Mouse (Mus musculus): ENCODE results near the gene Cyp4x1. TPM values are rescaled to one million over a fixed set of nuclear protein-coding genes. Genes with fewer than 3 reads are reported as not detected.
"Not testable (repeated sequence)": the region's sequence is repeated elsewhere in the genome, so short reads cannot be mapped to it uniquely, and the experiment has no call there.

The Cyp4x1 gene
- 9.1 and 10.3 TPM in 2 replicates for polyA plus RNA-seq (2015; fragmentation: Nextera tagmentation; extraction: Ambion mirVana)

DNA sequence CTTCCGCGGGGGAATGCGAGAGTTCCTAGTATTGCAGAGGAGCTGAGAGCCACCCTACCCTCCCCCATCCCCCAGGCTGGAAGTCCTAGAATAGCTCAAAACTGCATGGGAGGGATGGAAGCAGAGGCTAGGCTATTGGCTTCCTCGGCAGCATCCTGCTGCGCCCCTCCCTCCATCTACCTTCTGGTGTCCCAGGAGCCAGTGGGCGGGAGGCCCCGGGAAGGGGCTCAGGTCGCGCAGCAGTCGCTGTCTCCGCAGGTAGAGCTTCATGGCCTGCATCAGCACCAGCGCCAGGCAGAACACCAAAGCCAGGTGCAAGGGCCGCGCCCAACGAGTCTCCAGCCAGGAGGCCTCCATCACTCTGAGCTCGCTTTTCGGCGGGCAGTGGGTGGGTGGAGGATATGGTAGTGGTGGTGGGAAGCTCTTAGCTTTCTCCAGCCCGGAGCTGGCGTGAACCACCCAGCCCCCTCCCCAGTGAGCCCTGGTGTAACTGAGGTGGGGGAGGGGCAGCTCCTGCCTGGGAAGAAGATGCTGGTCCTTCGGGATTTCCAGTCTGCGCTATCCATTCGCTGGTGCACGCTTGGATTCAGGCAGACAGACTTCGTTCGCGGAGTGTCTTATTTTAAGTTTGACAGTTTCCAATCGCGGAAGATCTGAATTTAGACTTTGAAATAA, at the start of gene Cyp4x1:
Cyp4x1 (minus strand) TSS at position 661 of the 675 bp plus-strand sequence.
- under 1% methylated on average over 29 of the region's 29 CpGs for WGBS
- H3K36me3 ChIP-seq: no peaks in the 10 kb centered on the region

DNA sequence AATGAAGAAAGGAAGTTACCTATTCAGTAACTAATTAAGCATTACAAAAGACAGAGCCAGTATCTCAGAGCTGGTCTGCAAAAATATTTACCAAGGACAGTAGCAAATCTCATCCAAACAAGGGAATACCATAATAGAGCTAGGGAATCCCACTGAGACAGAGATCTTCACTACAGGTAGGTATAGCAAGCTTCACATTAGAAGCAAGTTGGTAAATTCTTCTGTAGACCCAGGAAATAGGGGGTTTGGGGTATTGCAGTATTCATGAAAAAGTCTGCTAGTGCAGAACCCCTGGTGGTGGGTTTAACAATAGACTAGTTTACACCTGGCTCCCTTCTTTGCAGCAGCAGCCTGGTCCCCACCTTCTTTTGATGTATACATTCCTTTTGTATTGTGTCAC, 42.1 kb upstream of the Cyp4x1 start:
- not testable (repeated sequence) for H3K9me3 ChIP-seq (replicated peaks); H3K4me1 ChIP-seq; H3K36me3 ChIP-seq; H3K9ac ChIP-seq (replicated peaks); H3K27me3 ChIP-seq (replicated peaks); ATAC-seq (ENCODE audit: low FRiP score); H3K27ac ChIP-seq (replicated peaks); H3K4me2 ChIP-seq; H3K4me3 ChIP-seq (replicated peaks)

More for the DNA sequence above, at the start of gene Cyp4x1:
- peak; percentile 94 for ATAC-seq (ENCODE audit: low FRiP score)
- Histone ChIP-seq H3K9me3 (replicated peaks) (no peaks in the 10 kb centered on the region), H3K27ac (replicated peaks) (peak within 1 kb of the TSS; percentile 86), H3K27me3 (replicated peaks) (no peaks in the 10 kb centered on the region; the same call in 1 of the 2 replicates), H3K4me3 (replicated peaks) (peak within 1 kb of the TSS; percentile 54), H3K4me1 (peaks cover 11% of the 10 kb centered on the region; the same call in 1 of the 2 replicates), H3K9ac (replicated peaks) (peak within 1 kb of the TSS; percentile 65), H3K4me2 (peak within 1 kb of the TSS; percentile 75)

- no peaks in the 10 kb centered on the region for H3K9me3 ChIP-seq (replicated peaks)
- H3K27ac ChIP-seq (replicated peaks): no peak overlapping the region
- no peaks in the 10 kb centered on the region for H3K4me1 ChIP-seq
- H3K27me3 ChIP-seq (replicated peaks): no peaks in the 10 kb centered on the region
- no peak overlapping the region for H3K4me2 ChIP-seq
- H3K9ac ChIP-seq (replicated peaks): no peak overlapping the region
- no peak overlapping the region for H3K4me3 ChIP-seq (replicated peaks)
- WGBS: 91% methylated on average over 1 of the region's 1 CpGs
- no peaks in the 10 kb centered on the region for H3K36me3 ChIP-seq
- ATAC-seq (ENCODE audit: low FRiP score): no peak
These were observed 40.7 kb upstream of the Cyp4x1 start for GRCm38 (mm10) chr4:115174694-115175353.

DNA sequence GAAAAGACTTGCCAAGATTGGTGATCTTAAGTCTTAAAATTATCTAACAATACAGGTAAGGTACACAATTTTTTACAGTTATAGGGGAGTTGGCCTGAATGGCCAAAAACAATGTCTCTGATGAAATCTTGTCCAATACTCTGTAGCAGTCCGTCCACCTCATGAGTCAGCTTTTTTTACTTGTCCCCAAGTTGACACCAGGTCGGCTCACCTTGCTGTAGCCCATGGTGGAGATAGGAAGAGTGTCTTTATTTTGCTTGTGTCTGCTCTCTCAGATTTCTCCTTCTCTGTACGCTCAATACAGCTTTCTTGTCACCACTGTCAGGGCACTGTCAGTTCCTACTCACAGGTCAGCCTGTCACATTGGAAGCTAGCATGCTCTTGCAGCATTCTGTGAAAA, 24.9 kb upstream of the Cyp4x1 start:
- not testable (repeated sequence) for H3K27ac ChIP-seq (replicated peaks); H3K4me3 ChIP-seq (replicated peaks); H3K4me2 ChIP-seq; H3K9me3 ChIP-seq (replicated peaks); H3K9ac ChIP-seq (replicated peaks); ATAC-seq (ENCODE audit: low FRiP score); H3K27me3 ChIP-seq (replicated peaks); H3K36me3 ChIP-seq; H3K4me1 ChIP-seq
- WGBS: 74% methylated on average over 3 of the region's 3 CpGs

- no peak for ATAC-seq (ENCODE audit: low FRiP score)
- H3K27me3 ChIP-seq (replicated peaks): no peaks in the 10 kb centered on the region
- 96% methylated on average over 2 of the region's 2 CpGs for WGBS
- H3K4me1 ChIP-seq: no peaks in the 10 kb centered on the region
- H3K36me3 ChIP-seq: no peaks in the 10 kb centered on the region
- no peaks in the 10 kb centered on the region for H3K9me3 ChIP-seq (replicated peaks)
- H3K4me3 ChIP-seq (replicated peaks): no peak overlapping the region
- H3K9ac ChIP-seq (replicated peaks): no peak overlapping the region
- no peak overlapping the region for H3K27ac ChIP-seq (replicated peaks)
- H3K4me2 ChIP-seq: no peak overlapping the region
These were observed 20.6 kb upstream of the Cyp4x1 start for GRCm38 (mm10) chr4:115154723-115155122.

DNA sequence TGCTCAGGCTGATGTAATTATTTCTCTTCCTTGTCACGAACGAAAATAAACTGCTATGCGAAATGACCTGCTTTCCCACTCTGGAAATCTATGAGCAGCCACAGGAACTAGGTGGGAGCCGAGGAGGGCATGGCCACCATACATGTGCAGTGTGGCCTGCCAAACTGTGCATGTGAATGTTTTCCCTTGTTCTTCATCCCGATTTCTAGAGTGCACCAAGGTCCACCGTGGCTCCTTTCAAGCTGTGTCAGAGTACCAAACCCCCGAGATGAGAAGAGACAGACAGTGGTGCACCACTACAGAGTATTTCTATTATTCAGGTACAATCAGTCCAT, 182 bp upstream of the Cyp4x1 start:
- Histone ChIP-seq H3K9me3 (replicated peaks) (no peaks in the 10 kb centered on the region), H3K9ac (replicated peaks) (peak overlapping the region; percentile 65), H3K36me3 (no peaks in the 10 kb centered on the region), H3K27ac (replicated peaks) (peak overlapping the region; percentile 86), H3K27me3 (replicated peaks) (no peaks in the 10 kb centered on the region; the same call in 1 of the 2 replicates), H3K4me1 (peaks cover 11% of the 10 kb centered on the region; the same call in 1 of the 2 replicates), H3K4me3 (replicated peaks) (peak overlapping the region; percentile 54), H3K4me2 (peak overlapping the region; percentile 75)
- ATAC-seq (ENCODE audit: low FRiP score): peak; percentile 72
- WGBS: 11% methylated on average over 7 of the region's 7 CpGs

GRCm38 (mm10) chr4:115133085-115133484, 996 bp downstream of the Cyp4x1 start:
- H3K9me3 ChIP-seq (replicated peaks): no peaks in the 10 kb centered on the region
- H3K9ac ChIP-seq (replicated peaks): peak overlapping the region; percentile 65; the same call in 1 of the 2 replicates
- no peaks in the 10 kb centered on the region for H3K36me3 ChIP-seq
- H3K4me3 ChIP-seq (replicated peaks): peak overlapping the region; percentile 54
- H3K4me2 ChIP-seq: peak overlapping the region; percentile 75
- WGBS: 11% methylated on average over 5 of the region's 5 CpGs
- H3K4me1 ChIP-seq: peaks cover 11% of the 10 kb centered on the region; the same call in 1 of the 2 replicates
- no peaks in the 10 kb centered on the region; the same call in 1 of the 2 replicates for H3K27me3 ChIP-seq (replicated peaks)
- ATAC-seq (ENCODE audit: low FRiP score): 0 out of 2 replicates have a peak, but pooled peaks have one; percentile 4
- 0 out of 2 replicates have a peak overlapping the region, but pooled peaks have one; percentile 86 for H3K27ac ChIP-seq (replicated peaks)

- Histone ChIP-seq H3K27me3 (replicated peaks) (no peaks in the 10 kb centered on the region; the same call in 1 of the 2 replicates), H3K4me2 (no peak overlapping the region), H3K9ac (replicated peaks) (no peak overlapping the region), H3K9me3 (replicated peaks) (no peaks in the 10 kb centered on the region), H3K4me1 (no peaks in the 10 kb centered on the region), H3K4me3 (replicated peaks) (no peak overlapping the region), H3K27ac (replicated peaks) (no peak overlapping the region), H3K36me3 (no peaks in the 10 kb centered on the region)
- no peak for ATAC-seq (ENCODE audit: low FRiP score)
These were observed 9.4 kb downstream of the Cyp4x1 start for GRCm38 (mm10) chr4:115124713-115125112.

DNA sequence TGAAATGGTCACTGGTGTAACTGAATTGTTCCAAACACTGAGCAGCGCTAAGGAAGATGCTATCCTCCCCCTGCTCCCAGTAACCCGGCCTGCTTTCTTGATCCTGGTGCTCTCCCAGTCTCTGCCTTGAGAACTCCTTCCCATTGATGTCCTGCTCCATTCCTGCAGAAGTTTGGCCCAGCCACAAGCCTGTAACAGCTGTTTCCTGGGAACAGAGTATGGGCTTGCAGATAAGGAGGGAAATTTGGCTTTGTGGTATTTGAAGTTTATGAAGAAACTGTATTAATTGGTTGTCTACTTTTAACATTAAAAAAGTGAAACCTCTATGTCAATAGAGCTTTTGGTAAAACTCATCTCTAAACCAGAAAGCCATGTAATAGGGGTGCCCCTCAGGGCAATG, 10.6 kb downstream of the Cyp4x1 start:
- H3K9ac ChIP-seq (replicated peaks): no peak overlapping the region
- no peak overlapping the region for H3K4me2 ChIP-seq
- H3K4me3 ChIP-seq (replicated peaks): no peak overlapping the region
- H3K27me3 ChIP-seq (replicated peaks): no peaks in the 10 kb centered on the region; the same call in 1 of the 2 replicates
- 0 out of 2 replicates have a peak, but pooled peaks cover 3% of the 10 kb centered on the region for H3K36me3 ChIP-seq
- H3K4me1 ChIP-seq: no peaks in the 10 kb centered on the region
- H3K27ac ChIP-seq (replicated peaks): no peak overlapping the region
- ATAC-seq (ENCODE audit: low FRiP score): no peak
- no peaks in the 10 kb centered on the region for H3K9me3 ChIP-seq (replicated peaks)
- WGBS: 67% methylated on average over 2 of the region's 2 CpGs

- WGBS: 86% methylated on average over 5 of the region's 5 CpGs
- Histone ChIP-seq H3K27ac (replicated peaks) (no peak overlapping the region), H3K4me3 (replicated peaks) (no peak overlapping the region), H3K36me3 (0 out of 2 replicates have a peak, but pooled peaks cover 3% of the 10 kb centered on the region), H3K27me3 (replicated peaks) (no peaks in the 10 kb centered on the region; the same call in 1 of the 2 replicates), H3K4me2 (no peak overlapping the region), H3K9ac (replicated peaks) (no peak overlapping the region), H3K4me1 (no peaks in the 10 kb centered on the region), H3K9me3 (replicated peaks) (no peaks in the 10 kb centered on the region)
- ATAC-seq (ENCODE audit: low FRiP score): no peak
These were observed 12.5 kb downstream of the Cyp4x1 start for GRCm38 (mm10) chr4:115121608-115122007.

DNA sequence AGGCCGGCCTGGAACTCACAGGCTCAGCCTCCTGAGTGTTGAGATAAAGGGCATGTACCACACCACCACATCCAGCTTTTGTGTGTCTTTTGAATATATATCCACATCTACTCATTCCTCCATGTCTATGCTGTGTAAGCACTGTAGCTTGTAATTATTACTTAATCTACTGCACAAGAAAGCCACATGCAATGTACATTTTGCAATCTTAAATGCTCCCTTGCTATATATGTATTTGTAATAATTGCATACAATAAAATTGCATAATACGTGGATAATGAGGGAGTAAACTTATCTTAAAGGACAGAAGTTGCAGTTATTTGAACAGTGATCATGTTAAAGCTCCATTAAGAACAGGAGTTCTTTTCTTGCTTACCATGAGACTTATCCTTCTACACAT, 12.9 kb downstream of the Cyp4x1 start:
- Histone ChIP-seq H3K27ac (replicated peaks) (no peak overlapping the region), H3K36me3 (0 out of 2 replicates have a peak, but pooled peaks cover 3% of the 10 kb centered on the region), H3K4me1 (no peaks in the 10 kb centered on the region), H3K4me3 (replicated peaks) (no peak overlapping the region), H3K9me3 (replicated peaks) (no peaks in the 10 kb centered on the region), H3K27me3 (replicated peaks) (no peaks in the 10 kb centered on the region; the same call in 1 of the 2 replicates), H3K4me2 (no peak overlapping the region), H3K9ac (replicated peaks) (no peak overlapping the region)
- 78% methylated on average over 2 of the region's 2 CpGs for WGBS
- ATAC-seq (ENCODE audit: low FRiP score): no peak

DNA sequence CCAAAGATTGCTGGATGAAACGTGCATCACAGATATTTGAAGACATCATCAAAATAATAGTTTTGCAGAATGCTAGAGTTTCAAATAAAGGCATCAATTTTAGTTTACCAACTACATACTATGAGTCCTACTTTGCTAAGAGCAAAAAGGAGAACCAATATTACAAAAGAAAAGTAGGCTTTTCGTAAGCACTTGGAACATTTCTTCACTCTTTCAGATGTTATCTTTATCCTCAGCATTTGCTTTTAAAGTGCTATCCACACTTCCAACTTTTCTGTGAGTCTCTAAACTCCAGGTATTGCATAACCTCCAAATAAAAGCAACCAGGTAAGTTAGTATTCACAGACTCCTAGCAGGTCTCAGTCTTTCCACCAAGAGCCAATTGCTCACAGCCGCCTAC, 14.4 kb downstream of the Cyp4x1 start:
- ATAC-seq (ENCODE audit: low FRiP score): no peak
- WGBS: 90% methylated on average over 3 of the region's 3 CpGs
- no peak overlapping the region for H3K27ac ChIP-seq (replicated peaks)

More for the DNA sequence above, 14.4 kb downstream of the Cyp4x1 start:
- Histone ChIP-seq H3K4me3 (replicated peaks) (no peak overlapping the region), H3K27me3 (replicated peaks) (no peaks in the 10 kb centered on the region; the same call in 1 of the 2 replicates), H3K4me1 (no peaks in the 10 kb centered on the region), H3K9ac (replicated peaks) (no peak overlapping the region), H3K4me2 (no peak overlapping the region), H3K9me3 (replicated peaks) (no peaks in the 10 kb centered on the region), H3K36me3 (0 out of 2 replicates have a peak, but pooled peaks cover 3% of the 10 kb centered on the region)

All from neural tube, embryonic 15.5 days (tissue).